Mouse (Mus musculus): ENCODE data around the gene Chml.

- TF ChIP-seq E2F4 (IDR thresholded peaks at IDR 0.05; ENCODE audit: insufficient read depth) (no peak), POLR2A (IDR thresholded peaks at IDR 0.05; ENCODE audit: insufficient read length, low read depth) (no peak), USF1 (IDR thresholded peaks at IDR 0.05; ENCODE audit: low read depth) (no peak), POLR2AphosphoS2 (IDR thresholded peaks at IDR 0.05; ENCODE audit: insufficient read length, low read depth) (no peak), CEBPB (IDR thresholded peaks at IDR 0.05; ENCODE audit: insufficient read depth, poor library complexity, severe bottlenecking) (no peak), TCF12 (IDR thresholded peaks at IDR 0.05; ENCODE audit: insufficient read depth, poor library complexity, severe bottlenecking) (no peak)
These were observed 19.7 kb upstream of the Chml start for GRCm38 (mm10) chr1:175712338-175712909.
